ENCODE assay signal across 8 mouse cellular contexts in the genomic region with DNA sequence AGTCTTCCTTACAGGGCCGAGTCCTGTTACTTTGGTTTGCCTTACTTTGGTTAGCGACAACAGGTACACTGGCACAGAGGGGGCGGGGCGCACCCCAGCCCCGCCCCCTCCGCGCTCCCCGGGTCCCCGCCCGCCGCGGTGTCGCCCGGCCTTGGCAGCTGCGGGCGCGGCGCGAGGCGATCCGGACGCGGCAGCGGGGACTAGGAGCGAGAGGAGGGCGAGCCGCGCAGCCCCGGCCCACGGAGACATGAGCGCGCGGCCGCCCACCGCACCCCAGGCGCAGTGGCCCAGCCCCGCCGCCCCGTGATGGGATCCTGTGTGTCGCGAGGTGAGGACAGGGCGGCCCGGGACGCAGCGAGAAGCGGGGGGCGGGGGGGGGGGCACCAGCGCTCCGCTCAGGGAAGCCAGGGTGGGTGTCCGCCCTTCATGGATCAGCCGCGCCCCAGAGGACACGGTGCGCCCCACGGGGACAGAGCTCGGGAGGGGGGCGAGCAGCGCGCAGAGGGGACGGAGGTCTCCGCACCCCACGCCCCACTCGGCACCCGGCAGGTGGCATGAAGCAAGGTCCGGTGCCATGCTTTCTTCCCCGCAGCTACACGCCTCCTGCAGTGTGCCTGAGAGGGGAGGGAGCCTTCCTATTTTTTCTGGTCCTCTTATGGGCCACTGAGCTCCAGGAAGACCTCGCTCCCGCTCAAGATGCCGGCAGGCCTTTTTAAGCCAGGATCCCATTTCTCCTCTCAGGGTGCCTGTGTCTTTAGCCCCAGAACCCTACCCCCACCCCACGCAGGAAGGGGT. TPM values are rescaled to one million over a fixed set of nuclear protein-coding genes. Genes with fewer than 3 reads are reported as not detected.
A peak's percentile ranks its signal among the peaks of the same experiment; 100 is the strongest.
DNase-seq lines count a peak whose midpoint lies in the region; ATAC-seq and TF ChIP-seq lines count a peak whose summit lies in the region.

A gene (plus strand): TSS at position 224 of the 795 bp plus-strand sequence.

- no peaks in the 10 kb centered on the region for H3K27me3 ChIP-seq in kidney, adult 2 months (replicated peaks; ENCODE audit: control insufficient read depth, insufficient read depth, low read length)
- peaks cover 49% of the 10 kb centered on the region for H3K27me3 ChIP-seq in heart, postnatal 0 days (ENCODE audit: control insufficient read depth, insufficient read depth, low read length)
- peaks cover 73% of the 10 kb centered on the region for H3K27me3 ChIP-seq in limb, embryonic 12.5 days
- 0 out of 2 replicates have a peak, but pooled peaks cover 2% of the 10 kb centered on the region for H3K27me3 ChIP-seq in midbrain, postnatal 0 days (ENCODE audit: insufficient read depth, low read length)

- H3K4me2 ChIP-seq in heart, postnatal 0 days (ENCODE audit: low read depth, low read length) = peak within 1 kb of the TSS; percentile 99
- peak within 1 kb of the TSS; percentile 100 for H3K4me2 ChIP-seq in limb, embryonic 12.5 days
- H3K4me2 ChIP-seq in midbrain, postnatal 0 days (ENCODE audit: low read depth, low read length, poor library complexity, severe bottlenecking) = peak within 1 kb of the TSS; percentile 84

- no peak for TF ChIP-seq POLR2A in kidney, adult 2 months (IDR thresholded peaks at IDR 0.05; ENCODE audit: low read depth, low read length)

- no peak for TF ChIP-seq EP300 in heart, postnatal 0 days (IDR thresholded peaks at IDR 0.05; ENCODE audit: low read depth)

- WGBS in kidney, adult 2 months = 3% methylated on average over 68 of the region's 71 CpGs
- 3% methylated on average over 35 of the region's 71 CpGs for WGBS in heart, postnatal 0 days
- under 1% methylated on average over 69 of the region's 71 CpGs for WGBS in limb, embryonic 12.5 days
- WGBS in midbrain, postnatal 0 days = 2% methylated on average over 41 of the region's 71 CpGs

- H3K4me3 ChIP-seq in kidney, adult 2 months (ENCODE audit: insufficient read depth, low read depth, low read length) = peak within 1 kb of the TSS; percentile 51
- peak within 1 kb of the TSS; percentile 58 for H3K4me3 ChIP-seq in heart, postnatal 0 days (ENCODE audit: low read depth, low read length)
- H3K4me3 ChIP-seq in limb, embryonic 12.5 days (replicated peaks) = peak within 1 kb of the TSS; percentile 62
- H3K4me3 ChIP-seq in midbrain, postnatal 0 days (ENCODE audit: low read depth, low read length) = peak within 1 kb of the TSS; percentile 65

- peak; percentile 35; the same call in 1 of the 2 replicates for ATAC-seq in heart, postnatal 0 days (ENCODE audit: insufficient read depth, low read depth)
- 0 out of 2 replicates have a peak, but pooled peaks have one; percentile 14 for ATAC-seq in limb, embryonic 12.5 days (ENCODE audit: insufficient number of reproducible peaks, insufficient read depth, low FRiP score, low TSS enrichment, low read depth)
- ATAC-seq in midbrain, postnatal 0 days (ENCODE audit: low FRiP score) = peak; percentile 29
- no peak for ATAC-seq in erythroblast, adult 5-6 weeks (replicated peaks; ENCODE audit: low FRiP score, poor library complexity, severe bottlenecking)

- H3K27ac ChIP-seq in kidney, adult 2 months (ENCODE audit: insufficient read depth, low read depth, low read length) = no peak within 1 kb of the TSS
- H3K27ac ChIP-seq in heart, postnatal 0 days (ENCODE audit: low read depth) = no peak within 1 kb of the TSS
- H3K27ac ChIP-seq in limb, embryonic 12.5 days = no peak within 1 kb of the TSS
- H3K27ac ChIP-seq in midbrain, postnatal 0 days (ENCODE audit: low read depth, low read length) = no peak within 1 kb of the TSS

- peak within 1 kb of the TSS; percentile 59 for H3K9ac ChIP-seq in heart, postnatal 0 days (replicated peaks; ENCODE audit: low read depth, low read length)
- peak within 1 kb of the TSS; percentile 69 for H3K9ac ChIP-seq in limb, embryonic 12.5 days (replicated peaks)
- peak within 1 kb of the TSS; percentile 81 for H3K9ac ChIP-seq in midbrain, postnatal 0 days (replicated peaks; ENCODE audit: low read length, poor library complexity, severe bottlenecking)

- peak; percentile 65 for DNase-seq in kidney, adult 2 months
- no peak for DNase-seq in kidney, adult 11 months
- peak; percentile 69 for DNase-seq in adrenal gland, postnatal 25 days
- no peak for DNase-seq in heart, postnatal 0 days (ENCODE audit: low spot score)
- peak; percentile 35 for DNase-seq in midbrain, postnatal 0 days (ENCODE audit: low spot score)
- DNase-seq in urinary bladder, postnatal 10 days (ENCODE audit: low spot score) = no peak

- no peaks in the 10 kb centered on the region for H3K36me3 ChIP-seq in kidney, adult 2 months (ENCODE audit: control insufficient read depth, insufficient read depth, low read length)
- no peaks in the 10 kb centered on the region for H3K36me3 ChIP-seq in heart, postnatal 0 days (replicated peaks; ENCODE audit: control insufficient read depth, insufficient read depth, low read length)
- no peaks in the 10 kb centered on the region for H3K36me3 ChIP-seq in limb, embryonic 12.5 days
- H3K36me3 ChIP-seq in midbrain, postnatal 0 days (ENCODE audit: insufficient read depth, low read length) = no peaks in the 10 kb centered on the region

- no peaks in the 10 kb centered on the region for H3K9me3 ChIP-seq in heart, postnatal 0 days (replicated peaks; ENCODE audit: control insufficient read depth, low read length)
- H3K9me3 ChIP-seq in limb, embryonic 12.5 days = no peaks in the 10 kb centered on the region
- H3K9me3 ChIP-seq in midbrain, postnatal 0 days (ENCODE audit: low read length) = no peaks in the 10 kb centered on the region

- H3K4me1 ChIP-seq in kidney, adult 2 months (ENCODE audit: control insufficient read depth, insufficient read depth, low read length) = peaks cover 3% of the 10 kb centered on the region; the same call in 1 of the 2 replicates
- 0 out of 2 replicates have a peak, but pooled peaks cover 9% of the 10 kb centered on the region for H3K4me1 ChIP-seq in heart, postnatal 0 days (ENCODE audit: control insufficient read depth, insufficient read depth)
- H3K4me1 ChIP-seq in limb, embryonic 12.5 days (replicated peaks) = peaks cover 11% of the 10 kb centered on the region
- no peaks in the 10 kb centered on the region for H3K4me1 ChIP-seq in midbrain, postnatal 0 days (ENCODE audit: insufficient read depth, low read length)

- no peak for TF ChIP-seq CTCF in kidney, adult 2 months (conservative IDR thresholded peaks at IDR 0.05; ENCODE audit: insufficient read depth, insufficient read length, low read depth, low read length)
- TF ChIP-seq CTCF in heart, postnatal 0 days (IDR thresholded peaks at IDR 0.05; ENCODE audit: low read depth) = no peak
- no peak for TF ChIP-seq CTCF in midbrain, postnatal 0 days (IDR thresholded peaks at IDR 0.05)

RNA-seq across cellular contexts. Expression of the gene that starts here (rescaled TPM):
- polyA plus RNA-seq in kidney, adult 2 months (2012; rRNA removed) = 1.8 and 2.0 TPM in 2 replicates
- 1.8 and 2.1 TPM in 2 replicates for total RNA-seq in adrenal gland, postnatal 25 days (2021)
- total RNA-seq in heart, postnatal 0 days (2014; rRNA removed; ENCODE audit: low replicate concordance) = 2.2 TPM in 1 of 2 replicates, not detected in the other
- polyA plus RNA-seq in heart, postnatal 0 days (2015; fragmentation: Nextera tagmentation; extraction: Ambion mirVana) = 0.14 and 0.20 TPM in 2 replicates
- polyA plus RNA-seq in limb, embryonic 12.5 days (2016; fragmentation: Nextera tagmentation; extraction: Ambion mirVana) = 0.43 and 0.63 TPM in 2 replicates
- 105 and 119 TPM in 2 replicates for total RNA-seq in midbrain, postnatal 0 days (2014; rRNA removed)
- polyA plus RNA-seq in midbrain, postnatal 0 days (2015; fragmentation: Nextera tagmentation; extraction: Ambion mirVana) = 56.7 and 60.2 TPM in 2 replicates
- total RNA-seq in erythroblast, adult 5-6 weeks (2015; ENCODE audit: low replicate concordance) = not detected in 2 replicates
- not detected in 2 replicates for total RNA-seq in erythroblast, adult 5-6 weeks (2017; ENCODE audit: low replicate concordance)

Comparison
In these comparisons a context has a peak if more than half of its experiments do, and no peak if none do; other contexts are left out.
1. RNA of the gene that starts here (total RNA-seq): 105 to 119 TPM in midbrain, postnatal 0 days; 1.8 to 2.1 TPM in adrenal gland, postnatal 25 days, 2.2 TPM in heart, postnatal 0 days and not detected in erythroblast, adult 5-6 weeks; every median in the first group is over 10 times any median in the second.
2. RNA of the gene that starts here (polyA plus RNA-seq): 56.7 to 60.2 TPM in midbrain, postnatal 0 days; 1.8 to 2.0 TPM in kidney, adult 2 months, 0.43 to 0.63 TPM in limb, embryonic 12.5 days and 0.14 to 0.20 TPM in heart, postnatal 0 days; every median in the first group is over 10 times any median in the second.
3. DNase-seq: peak in kidney, adult 2 months (single experiment), adrenal gland, postnatal 25 days (single experiment) and midbrain, postnatal 0 days (single experiment); none in kidney, adult 11 months (single experiment), heart, postnatal 0 days (single experiment) and urinary bladder, postnatal 10 days (single experiment).
4. Peak in ATAC-seq, H3K4me3 ChIP-seq, H3K9ac ChIP-seq and H3K4me2 ChIP-seq in limb, embryonic 12.5 days; RNA of the gene not detected or under 1 TPM.
5. Peak in every context shown above with its lines, with median percentiles within 50 percentile points of each other: H3K4me3 ChIP-seq, H3K4me2 ChIP-seq and H3K9ac ChIP-seq.